Mouse (Mus musculus): Measurements from ENCODE around the gene Irf2bp1.

The Irf2bp1 gene

DNA sequence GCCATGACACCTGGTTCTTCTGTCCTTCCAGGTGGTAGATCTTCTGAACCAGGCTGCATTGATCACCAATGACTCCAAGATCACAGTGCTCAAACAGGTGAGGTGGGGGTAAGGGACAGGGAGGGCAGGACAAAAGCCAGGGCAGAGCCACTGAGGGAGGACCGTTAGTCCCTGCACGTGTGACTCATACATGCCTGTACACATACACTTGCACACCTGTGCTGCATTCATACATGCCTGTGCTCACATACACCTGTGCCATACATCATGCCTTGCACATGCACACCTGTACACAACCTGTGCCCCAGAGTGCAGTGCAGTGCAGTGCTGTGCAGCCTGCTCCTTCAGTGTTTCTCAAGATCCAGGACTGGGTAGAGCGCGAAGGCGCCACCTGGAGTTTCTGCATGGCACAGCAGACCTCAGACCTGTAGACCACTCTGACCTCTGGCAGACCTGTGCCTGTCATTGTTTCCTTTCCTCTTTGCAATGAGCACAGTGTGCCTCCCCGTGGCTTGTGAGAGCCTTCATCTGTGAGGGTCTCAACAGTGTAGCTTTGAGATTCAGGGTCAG, 25.3 kb downstream of the Irf2bp1 start:
- DNase-seq = peak; percentile 68

DNA sequence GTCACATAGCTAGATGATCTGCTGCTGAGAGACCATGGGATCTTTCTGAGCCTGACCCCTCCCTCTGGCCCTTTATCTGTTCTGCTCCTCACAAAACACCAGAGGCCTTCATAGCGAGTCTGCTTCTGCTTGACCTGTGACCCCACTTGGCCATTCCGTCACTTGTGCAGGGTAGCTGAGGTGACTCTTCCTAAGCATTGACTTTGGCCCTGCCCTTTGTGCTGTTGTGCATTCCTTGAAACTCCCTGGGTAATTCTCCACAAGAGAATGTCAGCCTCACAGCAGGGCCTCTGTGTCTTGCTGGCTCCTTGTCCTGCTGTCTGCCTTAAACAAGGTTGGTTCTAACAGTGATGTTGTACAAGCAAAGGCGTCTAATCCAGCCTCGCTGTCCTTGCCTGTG, 27.8 kb downstream of the Irf2bp1 start:
- no peak for DNase-seq

DNA sequence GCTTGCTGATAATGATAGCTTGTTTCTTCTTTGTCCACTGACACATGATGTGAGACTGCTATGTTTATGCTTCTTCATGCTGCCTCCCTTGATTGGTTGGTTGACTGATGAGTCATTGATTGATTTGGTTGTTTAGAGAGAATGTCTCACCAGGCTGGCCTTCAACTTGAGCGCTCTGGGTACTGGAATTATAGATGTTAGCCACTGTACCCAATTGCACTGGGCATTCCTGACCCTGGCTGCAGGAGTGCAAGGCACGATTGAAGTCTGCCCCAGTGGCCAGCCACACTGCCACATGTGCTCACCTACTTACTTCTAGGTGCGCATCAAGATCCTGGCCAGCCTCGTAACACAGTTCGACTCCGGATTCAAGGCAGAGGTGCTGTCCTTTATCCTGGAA, 40.8 kb downstream of the Irf2bp1 start:
- no peak for DNase-seq

DNA sequence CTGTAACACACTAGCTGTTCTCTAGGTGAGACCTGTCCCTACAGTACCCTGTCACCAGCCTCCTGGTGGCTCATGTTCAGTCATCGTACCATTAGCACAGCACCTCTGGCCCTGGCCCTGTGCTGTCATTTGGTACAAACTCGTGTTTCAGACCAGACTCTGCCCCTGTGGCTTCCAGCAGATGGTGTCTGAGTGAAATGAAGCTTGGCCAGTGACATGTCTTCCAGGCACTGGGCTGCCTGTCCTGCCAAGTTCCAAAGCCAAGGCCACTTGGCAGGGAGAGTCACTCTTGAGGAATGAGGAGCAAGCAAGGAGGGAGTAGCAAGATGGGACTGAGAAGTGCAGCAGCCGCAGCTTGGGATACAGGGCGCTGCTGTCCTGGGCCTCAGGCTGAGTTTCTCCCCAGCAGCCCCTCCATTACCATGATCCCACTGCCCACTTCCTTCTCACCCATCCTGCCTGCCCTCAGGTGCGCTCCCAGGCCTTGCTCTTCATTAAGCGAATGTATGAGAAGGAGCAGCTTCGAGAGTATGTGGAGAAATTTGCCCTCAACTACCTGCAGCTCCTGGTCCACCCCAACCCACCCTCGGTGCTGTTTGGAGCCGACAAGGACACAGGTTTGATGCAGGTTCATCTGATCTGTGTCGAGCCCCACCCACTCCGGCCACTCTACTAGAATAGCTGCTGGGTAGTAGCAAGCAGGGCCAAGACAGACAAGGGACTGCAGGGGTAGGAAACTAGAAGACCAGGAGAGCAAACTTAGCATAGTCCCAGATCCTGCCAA, 42.6 kb downstream of the Irf2bp1 start:
- no peak for DNase-seq

DNA sequence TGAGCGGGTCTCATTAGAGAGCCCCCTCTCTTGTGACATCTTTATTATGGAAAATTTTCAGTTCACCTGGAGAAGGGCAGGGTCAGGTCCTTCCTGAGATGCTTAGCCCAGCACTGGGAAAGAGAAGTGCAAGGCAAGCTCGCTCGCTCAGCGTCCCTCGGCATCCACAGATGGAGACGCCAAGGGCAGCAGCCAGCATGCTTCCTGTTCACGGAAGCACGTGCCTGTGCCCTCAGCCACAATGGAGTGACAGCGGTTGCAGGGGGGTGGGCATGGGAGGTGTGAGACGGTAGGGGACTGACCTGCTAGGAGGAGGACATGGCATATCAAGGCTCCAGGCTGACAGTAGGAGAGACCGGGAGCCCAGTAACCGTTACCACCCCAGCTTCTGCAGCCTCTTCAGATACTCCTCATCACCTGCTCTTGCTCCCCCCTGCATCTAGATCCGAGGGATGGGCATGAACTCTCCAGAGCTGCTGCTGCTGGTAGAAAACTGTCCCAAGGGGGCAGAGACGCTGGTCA, 44.2 kb downstream of the Irf2bp1 start:
- no peak for DNase-seq

DNA sequence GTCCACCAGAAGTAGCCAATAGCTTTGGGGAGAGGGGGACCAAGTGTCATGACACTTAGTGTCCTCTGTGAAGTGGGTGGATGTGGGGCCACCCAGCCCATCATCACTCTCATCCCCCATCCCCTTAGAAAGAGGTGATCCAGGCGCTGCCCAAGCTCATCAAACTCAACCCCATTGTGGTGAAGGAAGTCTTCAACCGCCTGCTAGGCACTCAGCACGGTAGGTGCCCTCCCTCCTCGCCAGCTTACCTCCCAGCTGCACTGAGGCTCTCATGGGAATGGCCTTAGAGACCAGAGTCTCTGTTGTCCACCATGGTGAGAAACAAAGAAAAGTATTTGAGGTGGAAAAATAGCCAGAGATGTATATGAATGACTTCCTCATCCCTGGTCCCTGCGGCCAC, 45.4 kb downstream of the Irf2bp1 start:
- no peak for DNase-seq

DNA sequence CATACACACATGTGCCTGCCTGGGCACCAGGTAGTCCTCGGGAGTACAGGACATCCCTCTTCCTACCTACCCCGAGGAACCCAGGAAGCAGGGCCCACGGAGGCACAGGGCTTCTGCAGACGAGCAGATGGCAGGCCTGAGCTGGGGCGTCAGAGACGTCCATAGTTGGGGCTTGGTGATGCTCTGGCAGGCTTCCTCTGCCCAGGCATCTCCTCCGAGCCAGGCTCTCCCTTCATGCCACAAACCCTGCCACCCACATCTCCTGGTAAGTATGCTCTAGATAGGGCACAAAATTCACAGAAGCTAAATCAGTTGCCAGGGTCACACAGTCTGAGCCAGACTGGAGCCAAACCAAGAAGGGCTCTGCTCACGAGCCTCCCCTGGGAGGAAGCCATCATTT, 46.3 kb downstream of the Irf2bp1 start:
- no peak for DNase-seq

DNA sequence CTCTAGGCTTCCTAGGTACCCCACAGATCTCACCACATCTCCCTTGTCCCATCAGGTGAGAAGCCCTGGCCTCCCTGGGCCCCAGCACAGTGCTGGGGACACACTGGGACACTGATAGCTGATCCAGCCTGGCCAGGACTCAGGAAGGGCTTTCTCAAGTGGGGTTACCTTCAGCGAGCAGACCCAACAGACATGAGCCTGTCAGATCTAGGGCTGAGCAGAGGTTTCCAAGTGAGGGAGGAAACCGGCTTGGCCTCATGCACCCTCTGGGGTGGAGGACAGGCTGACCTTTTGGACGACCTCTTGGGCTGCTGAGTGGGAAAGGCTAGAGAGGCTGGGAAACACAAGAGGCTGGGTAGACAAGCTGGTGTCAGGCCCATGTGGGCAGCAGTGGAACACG, 47.3 kb downstream of the Irf2bp1 start:
- no peak for DNase-seq

DNA sequence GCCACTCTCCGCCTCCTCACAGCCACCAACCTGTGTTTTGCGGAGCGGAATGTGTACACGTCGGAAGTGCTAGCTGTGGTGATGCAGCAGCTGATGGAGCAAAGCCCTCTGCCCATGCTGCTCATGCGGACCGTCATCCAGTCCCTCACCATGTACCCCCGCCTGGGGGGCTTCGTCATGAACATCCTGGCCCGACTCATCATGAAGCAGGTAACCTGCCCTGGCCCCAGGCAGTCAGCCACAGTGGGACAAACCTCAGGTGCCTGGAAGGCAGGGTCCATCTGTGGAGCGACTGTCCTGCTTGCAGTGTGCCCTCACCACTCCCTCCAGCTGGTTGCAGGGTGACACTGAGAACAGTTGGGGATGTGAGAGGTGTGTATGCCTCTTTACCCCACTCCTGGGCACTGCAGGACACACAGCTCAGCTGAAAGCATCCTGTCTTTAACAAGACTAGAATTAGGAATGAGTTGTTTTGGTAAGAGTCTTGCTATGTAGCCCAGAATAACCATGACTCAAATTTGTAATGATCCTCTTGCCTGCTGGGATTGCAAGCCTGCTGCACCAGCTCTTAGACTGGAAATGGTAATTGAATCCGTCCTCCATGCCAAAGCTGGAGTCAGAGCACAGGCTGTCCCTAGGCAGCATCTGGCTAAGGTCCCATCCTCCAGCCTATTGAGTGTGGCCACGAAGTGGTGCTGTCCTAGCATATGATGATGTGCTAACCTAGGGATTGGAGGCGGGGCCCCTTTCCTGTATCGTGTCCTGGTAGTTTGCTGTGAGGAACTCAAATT, 48.7 kb downstream of the Irf2bp1 start:
- no peak for DNase-seq

DNA sequence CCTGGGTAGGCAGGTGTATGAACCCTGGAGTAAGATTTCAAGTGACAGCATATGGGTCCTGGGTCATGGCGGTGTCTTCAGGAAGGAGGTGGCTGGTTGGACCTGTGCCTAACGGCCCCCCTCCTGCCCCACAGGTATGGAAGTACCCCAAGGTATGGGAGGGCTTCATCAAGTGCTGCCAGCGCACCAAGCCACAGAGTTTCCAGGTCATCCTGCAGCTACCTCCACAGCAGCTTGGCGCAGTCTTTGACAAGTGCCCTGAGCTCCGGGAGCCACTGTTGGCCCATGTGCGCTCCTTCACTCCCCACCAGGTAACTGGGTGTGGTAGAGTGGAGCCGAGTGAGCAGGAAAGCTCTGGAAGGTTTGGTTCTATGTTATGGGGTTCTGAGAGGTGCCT, 49.3 kb downstream of the Irf2bp1 start:
- no peak for DNase-seq

DNA sequence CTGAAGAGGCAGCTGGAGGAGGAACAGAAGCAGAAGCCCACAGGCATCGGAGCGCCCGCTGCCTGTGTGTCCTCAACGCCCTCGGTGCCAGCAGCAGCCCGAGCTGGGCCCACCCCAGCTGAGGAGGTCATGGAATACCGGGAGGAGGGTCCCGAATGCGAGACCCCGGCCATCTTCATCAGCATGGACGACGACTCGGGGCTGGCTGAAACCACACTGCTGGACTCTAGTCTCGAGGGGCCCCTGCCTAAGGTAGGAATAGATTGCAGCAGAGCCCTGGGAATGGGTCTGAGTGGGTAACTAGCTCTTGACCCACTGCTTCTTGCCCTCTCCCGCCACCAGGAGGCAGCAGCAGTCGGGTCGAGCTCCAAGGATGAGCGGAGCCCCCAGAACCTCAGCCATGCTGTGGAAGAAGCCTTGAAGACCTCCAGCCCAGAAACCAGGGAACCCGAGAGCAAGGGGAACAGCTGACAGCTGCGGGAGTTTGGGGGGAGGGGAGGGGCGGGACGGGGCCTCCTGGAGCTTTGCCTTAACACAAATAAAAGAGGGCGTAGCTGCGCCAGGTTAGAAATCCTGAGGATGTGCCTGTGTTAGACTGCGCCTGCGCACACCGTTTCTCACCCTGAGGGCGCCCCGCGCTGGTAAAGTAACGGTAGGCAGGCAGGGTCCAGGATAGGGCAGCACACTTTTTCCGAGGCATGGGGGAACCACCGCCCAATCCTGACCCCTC, 50.4 kb downstream of the Irf2bp1 start, which contains the start of gene Rsph6a:
TSS of gene Rsph6a (plus strand) at position 644 of the 730 bp plus-strand sequence.
- peak; percentile 41 for DNase-seq

DNA sequence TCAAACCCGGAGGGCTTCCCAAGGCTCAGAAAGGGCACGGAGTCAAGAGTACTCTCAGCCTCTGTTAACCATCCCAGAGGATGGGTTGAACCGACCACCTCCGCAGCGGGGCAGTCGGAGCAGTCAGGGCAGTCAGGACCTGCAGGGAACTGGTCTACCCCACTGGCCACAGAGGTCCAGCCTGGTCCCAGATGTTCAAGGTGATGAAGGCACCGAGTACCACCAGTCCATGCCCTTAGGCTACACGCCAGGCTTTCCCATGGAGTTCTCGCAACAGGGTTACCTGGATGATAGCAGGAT, 50.9 kb downstream of the Irf2bp1 start:
- DNase-seq = no peak

DNA sequence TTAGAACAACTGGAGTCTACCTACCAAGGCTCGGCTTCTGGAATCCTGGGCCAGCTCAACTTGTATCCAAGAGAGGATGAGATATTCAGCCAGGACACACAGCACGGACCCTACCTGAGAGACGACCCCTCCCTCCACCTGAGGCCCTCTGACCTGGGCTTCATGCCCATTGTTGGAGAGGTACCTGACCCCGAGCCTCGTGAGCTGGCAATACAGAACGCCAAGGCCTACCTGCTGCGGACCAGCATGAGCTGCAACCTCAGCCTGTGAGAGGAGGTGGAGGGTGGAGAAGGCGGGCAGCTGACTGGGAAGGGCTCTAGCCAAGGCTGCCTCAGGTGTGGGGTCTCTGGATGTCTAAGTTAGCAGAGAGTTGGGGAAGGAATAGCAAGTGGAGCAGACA, 51.3 kb downstream of the Irf2bp1 start:
- DNase-seq = no peak

All from kidney, postnatal 14 days (tissue).